Mouse (Mus musculus) Patski (cell line): Measurements from ENCODE around the gene Prkaa2. TPM values are rescaled to one million over a fixed set of nuclear protein-coding genes. Genes with fewer than 3 reads are reported as not detected.
"Not testable (repeated sequence)": the region's sequence is repeated elsewhere in the genome, so short reads cannot be mapped to it uniquely, and the experiment has no call there.

ENCODE experiments used
- ATAC-seq: fragments of 100-300 bp; one replicate; pipeline ENCODE4 v1.8.0; 2021
- CTCF ChIA-PET: fragments of 350-600 bp; sonication (Branson Sonifier 250); formaldehyde crosslinking; loops from one replicate; lab custom pipeline; 2022; ENCODE audit warnings: inconsistent platforms; lab: Charles Lee
- POLR2A ChIA-PET: fragments of 350-600 bp; sonication (Branson Sonifier 250); formaldehyde crosslinking; loops from one replicate; lab custom pipeline; 2022; ENCODE audit warnings: antibody characterized with exemption, inconsistent platforms; lab: Charles Lee
- DNase-seq: peaks from one replicate; pipeline ENCODE4 v3.0.0-alpha.2; 2011; ENCODE audit warnings: low read depth, low spot score
- H3K27me3 ChIP-seq: fragments of 371-371 bp; one replicate; pipeline ENCODE4 v1.5.1; 2021
- CTCF ChIP-seq: fragments of 100-300 bp; IDR thresholded peaks from one replicate; pipeline ENCODE4 v1.5.1; 2021
- in situ Hi-C: fragments of 300-500 bp; cut with MboI; formaldehyde crosslinking; loops from 3 replicates; pipeline ENCODE4 v1.11.1; 2018; ENCODE audit warnings: low pct_unique_long_range_greater_than_20kb, mixed read lengths
- polyA plus RNA-seq: library from polyadenylated mRNA; unstranded; gene quantifications from one replicate; pipeline ENCODE4 v1.2.3, GENCODE M21; 2021

Prkaa2 gene
- polyA plus RNA-seq, 1 experiment from 2014 or later = 12.6 TPM

DNA sequence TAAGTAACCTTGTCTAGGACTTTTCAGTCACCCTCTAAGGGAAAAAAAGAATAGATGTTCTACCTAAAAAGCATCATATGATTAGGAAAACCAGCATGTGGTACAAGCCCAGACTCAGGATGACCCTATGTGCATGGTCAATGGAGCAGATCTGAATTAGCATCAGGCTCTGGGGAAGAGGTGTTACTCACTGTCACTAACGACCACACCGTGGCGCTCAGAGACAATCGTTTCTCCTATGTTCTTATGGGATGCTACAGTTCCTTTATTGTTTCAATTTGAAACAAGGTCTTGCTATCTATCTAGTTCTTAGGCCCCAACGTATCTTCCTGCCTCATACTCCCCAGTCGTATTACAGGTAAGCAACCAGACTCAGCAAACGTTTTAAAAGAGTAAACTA, 76.5 kb downstream of the Prkaa2 start:
- peak; percentile 43 for TF ChIP-seq CTCF
- ChIA-PET POLR2A (no interaction called here), CTCF (interaction anchor here (1.1 to 2.4 kb wide), 3 partner anchors 87 to 93 kb away, joined by 3 to 12 read pairs (median 3); no protein-coding TSS in a partner anchor)
- DNase-seq (peak; percentile 19), ATAC-seq (peak; percentile 35)
- H3K27me3 ChIP-seq = no peaks in the 10 kb centered on the region
- in situ Hi-C loops = loop anchor here (10.0 kb wide), 1 partner anchor 118 kb away; the partner anchor contains the start of gene Fyb2

DNA sequence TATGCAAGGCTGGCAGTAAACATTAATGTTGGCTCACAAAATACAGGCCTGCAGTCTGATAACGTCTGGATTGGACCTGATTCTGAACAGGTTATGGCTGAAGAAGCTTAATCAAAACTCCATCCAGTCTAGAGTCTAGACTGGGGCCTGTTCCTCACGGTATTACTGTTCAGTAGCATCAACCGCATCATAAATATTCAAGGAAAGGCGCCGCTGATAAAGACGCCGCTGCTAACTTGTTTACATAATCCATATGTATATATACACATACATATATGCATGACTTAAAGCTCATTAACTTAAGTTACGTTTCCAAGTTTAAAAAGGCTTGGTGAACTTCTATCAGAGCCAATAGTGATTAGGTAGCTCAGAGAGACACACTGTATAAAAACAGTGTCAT, 78.6 kb downstream of the Prkaa2 start:
- ATAC-seq (no peak), DNase-seq (no peak)
- ChIA-PET POLR2A (no interaction called here), CTCF (interaction anchor here (1.0 to 2.4 kb wide), 3 partner anchors 92 to 1194 kb away, joined by 3 to 12 read pairs (median 3); no protein-coding TSS in a partner anchor)
- TF ChIP-seq CTCF = no peak
- no peaks in the 10 kb centered on the region for H3K27me3 ChIP-seq
- in situ Hi-C loops = loop anchor here (10.0 kb wide), 1 partner anchor 116 kb away; the partner anchor contains the start of gene Fyb2

DNA sequence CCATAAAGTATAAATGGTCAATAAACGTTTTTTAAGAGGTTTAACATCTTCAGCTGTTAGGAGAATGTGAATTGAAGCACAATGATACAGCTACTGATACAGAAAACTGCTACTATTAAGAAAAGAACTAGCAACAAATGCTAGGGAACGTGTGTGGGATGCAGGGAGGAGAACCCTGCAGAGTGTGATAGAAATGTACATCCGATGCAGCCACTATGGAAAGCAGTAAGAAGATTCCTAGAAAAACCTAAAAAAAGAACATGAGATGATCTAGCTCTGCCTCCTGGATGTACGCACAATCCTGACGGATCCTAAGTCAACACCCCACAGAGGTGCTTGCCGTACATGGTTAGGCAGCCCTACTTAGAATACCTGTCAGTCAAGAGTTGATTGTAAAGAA, 82.4 kb downstream of the Prkaa2 start:
- H3K27me3 ChIP-seq = no peaks in the 10 kb centered on the region
- ATAC-seq (no peak), DNase-seq (no peak)
- TF ChIP-seq CTCF = no peak
- ChIA-PET POLR2A (no interaction called here), CTCF (no interaction called here)
- in situ Hi-C loops = no loop called here

DNA sequence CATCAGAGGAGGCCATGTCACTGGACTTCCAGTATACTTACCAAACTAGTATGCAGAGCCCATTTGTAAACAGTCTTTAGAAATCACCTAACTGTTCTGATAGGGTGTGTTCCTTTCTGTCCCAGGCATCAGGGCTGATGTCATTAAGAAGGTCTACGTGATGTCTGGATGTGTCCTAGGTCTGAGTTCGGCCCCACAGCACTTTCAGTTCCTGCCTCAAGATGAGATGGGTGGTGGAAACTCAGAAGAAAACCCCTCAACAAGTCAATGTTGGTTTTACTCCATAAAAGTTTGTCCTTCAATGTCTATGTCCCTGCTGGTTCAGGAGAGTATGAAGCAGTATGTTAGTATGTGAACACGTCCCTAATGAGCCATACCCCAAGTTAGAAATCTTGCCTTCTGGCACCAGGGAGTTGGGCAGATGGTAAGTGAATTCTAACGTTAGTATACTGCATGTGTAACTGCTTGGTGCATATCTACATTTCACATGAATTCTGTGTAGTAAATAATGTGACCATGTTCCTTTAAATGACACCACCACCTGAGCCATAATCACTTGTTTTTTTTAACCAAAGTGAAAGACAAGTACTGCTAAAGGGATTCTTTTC, 93.6 kb downstream of the Prkaa2 start:
- in situ Hi-C loops = no loop called here
- ChIA-PET CTCF (no interaction called here), POLR2A (no interaction called here)
- DNase-seq = no peak
- H3K27me3 ChIP-seq = no peaks in the 10 kb centered on the region
- no peak for ATAC-seq
- TF ChIP-seq CTCF = no peak

- POLR2A ChIA-PET = no interaction called here
- DNase-seq (no peak), ATAC-seq (no peak)
- H3K27me3 ChIP-seq = no peaks in the 10 kb centered on the region
- CTCF ChIA-PET = no interaction called here
- TF ChIP-seq CTCF = no peak
- in situ Hi-C loops = no loop called here
Observed at GRCm38 (mm10) chr4:105015496-105015895, 94.2 kb downstream of the Prkaa2 start.

GRCm38 (mm10) chr4:105013718-105014117, 96.0 kb downstream of the Prkaa2 start:
- no peak for TF ChIP-seq CTCF
- no peak for ATAC-seq
- ChIA-PET POLR2A (no interaction called here), CTCF (interaction anchor here (1.0 to 1.3 kb wide), 3 partner anchors 9 to 26 kb away, joined by 3 read pairs; no protein-coding TSS in a partner anchor)
- in situ Hi-C loops = no loop called here
- H3K27me3 ChIP-seq = no peaks in the 10 kb centered on the region
- DNase-seq = no peak

GRCm38 (mm10) chr4:105007360-105008018, 102.2 kb downstream of the Prkaa2 start:
- no peak for TF ChIP-seq CTCF
- POLR2A ChIA-PET = interaction anchor here (0.6 kb wide), 1 partner anchor 1088 kb away, joined by 5 read pairs; no protein-coding TSS in a partner anchor
- in situ Hi-C loops = no loop called here

DNA sequence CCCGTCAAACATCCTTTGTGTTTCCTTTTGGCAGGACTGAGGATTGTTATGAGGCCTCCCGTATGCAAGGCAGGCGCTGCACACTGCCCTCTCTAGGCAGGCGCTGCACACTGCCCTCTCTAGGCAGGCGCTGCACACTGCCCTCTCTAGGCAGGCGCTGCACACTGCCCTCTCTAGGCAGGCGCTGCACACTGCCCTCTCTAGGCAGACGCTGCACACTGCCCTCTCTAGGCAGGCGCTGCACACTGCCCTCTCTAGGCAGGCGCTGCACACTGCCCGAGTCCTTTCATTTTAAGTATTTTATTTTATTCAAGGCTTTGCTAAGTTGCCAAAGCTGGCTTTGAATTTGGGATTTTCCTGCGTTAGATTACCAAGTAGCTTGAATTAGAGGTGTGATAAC, 105.0 kb downstream of the Prkaa2 start:
- not testable (repeated sequence) for ATAC-seq

More at GRCm38 (mm10) chr4:105007360-105008018, 102.2 kb downstream of the Prkaa2 start:
- no peak for ATAC-seq
- H3K27me3 ChIP-seq = no peaks in the 10 kb centered on the region
- DNase-seq = no peak
- CTCF ChIA-PET = no interaction called here

DNA sequence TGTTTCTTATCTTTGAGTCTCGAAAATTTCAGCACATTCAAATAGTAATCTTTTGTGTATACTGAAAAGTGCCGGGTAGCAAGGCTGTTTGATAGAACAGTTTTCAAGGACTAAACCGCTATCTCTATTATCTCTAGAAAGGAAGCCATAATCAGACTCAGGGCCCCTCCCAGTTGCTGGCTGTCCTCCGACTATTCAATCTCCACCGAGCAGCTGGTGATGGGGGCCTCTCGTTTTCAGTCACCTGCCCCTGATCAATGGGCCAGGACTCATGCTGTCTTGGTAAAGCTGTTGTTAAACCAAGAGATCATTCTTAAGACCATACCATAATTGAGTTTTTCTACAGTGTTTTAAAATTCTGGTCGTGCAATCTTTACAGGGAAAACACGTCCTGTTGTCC, 105.6 kb downstream of the Prkaa2 start:
- in situ Hi-C loops = no loop called here
- DNase-seq (no peak), ATAC-seq (no peak)
- CTCF ChIA-PET = no interaction called here
- POLR2A ChIA-PET = no interaction called here
- no peak for TF ChIP-seq CTCF
- no peaks in the 10 kb centered on the region for H3K27me3 ChIP-seq

More for the DNA sequence above, 105.0 kb downstream of the Prkaa2 start:
- TF ChIP-seq CTCF = peak; percentile 30
- in situ Hi-C loops, POLR2A ChIA-PET, DNase-seq, H3K27me3 ChIP-seq: not testable (repeated sequence)
- CTCF ChIA-PET = interaction anchor here (0.8 kb wide), 1 partner anchor 9 kb away, joined by 3 read pairs; no protein-coding TSS in a partner anchor

DNA sequence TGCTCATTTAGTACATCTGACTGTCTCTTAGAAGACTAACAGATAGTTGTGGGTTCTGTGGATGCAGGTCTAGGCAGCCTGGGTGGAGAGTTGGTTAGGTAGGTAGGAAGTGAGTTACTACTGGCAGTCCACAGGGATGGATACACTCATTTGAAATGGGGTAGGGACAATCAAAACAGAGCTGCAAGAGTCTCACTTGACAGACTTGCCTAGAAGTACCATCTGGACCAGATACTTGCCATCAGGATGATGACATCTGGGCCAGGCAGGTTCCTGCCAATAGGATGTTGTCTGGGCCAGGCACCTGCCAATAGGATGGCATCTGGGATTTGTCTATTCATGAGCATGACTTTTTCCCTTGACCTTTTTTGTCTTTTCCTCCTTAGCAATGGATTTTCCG, 108.0 kb downstream of the Prkaa2 start:
- no peaks in the 10 kb centered on the region for H3K27me3 ChIP-seq
- no peak for TF ChIP-seq CTCF
- CTCF ChIA-PET = no interaction called here
- in situ Hi-C loops = no loop called here
- POLR2A ChIA-PET = no interaction called here
- DNase-seq = no peak
- ATAC-seq = no peak

DNA sequence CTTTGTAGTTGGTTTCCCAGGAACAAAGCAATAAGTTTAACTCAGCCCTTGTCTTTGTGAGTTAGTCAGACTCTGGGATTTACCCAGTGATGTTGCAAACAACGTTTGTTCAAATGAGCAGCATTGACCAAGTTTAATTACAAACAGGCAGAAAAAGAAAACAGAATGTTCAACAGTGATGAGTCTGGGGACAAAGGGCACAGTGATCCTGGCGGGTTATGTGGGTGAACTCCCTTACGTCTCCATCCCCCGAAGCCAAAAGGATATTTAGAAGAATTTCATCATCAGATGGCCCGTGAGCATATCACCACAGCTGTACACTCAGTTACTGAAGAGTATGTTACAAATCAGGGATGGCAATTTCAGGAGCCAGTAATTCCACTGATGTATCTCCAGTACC, 110.0 kb downstream of the Prkaa2 start:
- no peak for TF ChIP-seq CTCF
- ChIA-PET CTCF (no interaction called here), POLR2A (no interaction called here)
- in situ Hi-C loops = no loop called here
- DNase-seq = no peak
- no peak for ATAC-seq
- no peaks in the 10 kb centered on the region for H3K27me3 ChIP-seq
